Mouse (Mus musculus): Measurements from ENCODE around the gene Syde2.

Syde2 gene

DNA sequence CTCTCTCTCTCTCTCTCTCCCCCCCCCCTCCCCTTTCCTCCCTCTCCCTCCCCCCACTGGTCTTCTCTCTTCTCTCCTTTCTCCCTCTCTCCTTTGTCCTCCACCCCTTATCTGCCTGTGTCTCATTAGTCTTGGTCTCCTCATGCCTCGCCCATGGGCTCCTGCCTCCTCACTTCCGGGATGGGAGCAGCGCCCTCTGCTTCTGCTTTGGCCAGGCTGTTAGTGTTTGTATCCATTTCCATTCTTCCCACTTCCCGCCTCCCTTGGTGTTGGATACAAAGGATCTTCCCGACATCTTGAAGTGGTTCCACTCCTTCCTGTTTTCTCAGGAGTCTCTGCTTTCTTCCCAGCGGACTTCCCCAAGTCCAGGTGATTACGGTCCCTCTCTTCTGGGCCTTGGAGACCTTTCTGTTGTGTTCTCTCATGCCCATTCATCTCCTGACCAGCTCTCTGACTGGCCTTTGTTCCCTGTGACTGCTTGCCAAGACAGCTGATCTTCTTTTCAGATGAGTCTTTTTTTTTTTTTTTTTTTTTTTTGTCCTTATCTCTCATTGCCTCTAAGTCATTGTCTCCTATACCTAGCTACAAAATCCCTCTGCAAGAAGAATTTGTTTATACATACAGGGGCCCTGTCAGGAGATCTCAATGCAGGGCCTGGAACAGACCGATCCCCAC, 24.0 kb downstream of the Syde2 start:
- no peak for DNase-seq

DNA sequence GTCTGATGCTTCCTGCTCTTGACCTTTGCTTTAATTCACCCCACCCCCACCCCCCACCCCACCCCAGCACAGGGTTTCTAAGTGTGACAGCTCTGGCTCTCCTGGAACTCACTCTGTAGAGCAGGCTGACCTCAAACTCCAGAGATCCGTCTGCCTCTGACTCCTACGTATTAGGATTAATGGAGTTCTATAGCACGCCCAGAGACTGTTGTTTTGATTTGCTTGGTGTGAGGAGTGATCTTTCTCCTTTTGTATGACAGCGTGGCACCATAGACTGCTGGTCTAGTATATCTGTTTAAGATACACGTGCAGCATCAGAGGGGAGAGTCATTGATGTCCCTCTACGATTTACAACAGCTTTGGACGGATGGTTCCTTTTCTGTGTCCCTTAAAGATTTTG, 25.8 kb downstream of the Syde2 start:
- DNase-seq: no peak

DNA sequence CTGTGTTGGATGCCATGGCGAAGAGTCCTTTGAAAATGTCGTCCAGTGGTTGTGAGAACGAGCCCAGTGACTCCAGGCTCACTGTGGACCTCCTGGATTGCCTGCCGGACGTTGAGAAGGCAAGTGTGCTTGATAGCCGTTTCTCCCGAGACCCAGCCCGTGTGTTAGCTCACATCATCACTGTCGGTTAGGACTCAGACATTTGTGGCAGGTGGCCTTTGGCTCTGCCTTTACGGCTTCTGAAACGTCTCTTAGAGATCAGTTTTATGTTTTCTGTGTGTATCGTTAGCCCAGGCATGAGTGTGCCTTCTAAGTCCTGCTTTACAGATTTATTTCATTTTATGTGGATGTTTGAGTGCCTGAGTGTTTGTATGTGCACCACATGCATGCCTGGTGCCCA, 26.7 kb downstream of the Syde2 start:
- no peak for DNase-seq

DNA sequence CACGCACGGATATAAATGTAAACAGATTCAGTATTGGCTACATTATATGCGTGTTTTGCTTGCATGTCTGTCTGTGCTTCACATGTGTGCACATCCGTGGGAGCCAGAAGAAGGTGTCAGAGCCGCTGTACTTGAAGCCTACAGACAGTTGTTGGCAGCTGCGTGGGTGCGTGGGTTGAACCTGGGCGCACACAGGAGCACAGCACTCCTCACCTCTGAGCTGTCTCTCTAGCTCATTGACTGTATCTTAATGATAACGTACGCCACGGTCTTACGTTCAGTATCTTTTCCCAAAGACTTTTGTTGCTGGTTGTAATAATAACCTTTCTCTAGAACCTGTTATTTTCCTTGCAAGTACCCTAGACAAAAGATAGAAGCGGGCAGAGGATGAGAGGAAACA, 29.3 kb downstream of the Syde2 start:
- DNase-seq: no peak

DNA sequence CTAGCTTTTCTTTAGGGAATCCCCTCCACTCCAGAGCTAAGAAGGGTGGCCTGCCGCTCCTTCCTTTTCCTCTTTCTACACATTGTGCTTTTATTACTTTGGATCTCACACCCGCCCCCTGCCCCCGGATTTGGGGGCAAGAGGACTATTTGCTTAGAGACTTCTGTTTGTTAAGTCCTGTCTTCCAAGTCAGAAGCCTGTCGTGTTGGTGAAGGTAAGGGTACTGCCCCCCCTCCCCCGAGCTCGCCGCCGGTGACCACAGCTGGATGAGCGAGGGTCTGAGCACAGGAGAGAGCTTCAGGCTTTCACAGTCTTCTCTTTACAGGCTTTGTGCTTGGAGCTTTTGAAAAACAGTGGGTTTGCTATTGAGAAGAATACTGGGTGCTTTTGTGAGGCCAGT, 29.9 kb downstream of the Syde2 start:
- no peak for DNase-seq

DNA sequence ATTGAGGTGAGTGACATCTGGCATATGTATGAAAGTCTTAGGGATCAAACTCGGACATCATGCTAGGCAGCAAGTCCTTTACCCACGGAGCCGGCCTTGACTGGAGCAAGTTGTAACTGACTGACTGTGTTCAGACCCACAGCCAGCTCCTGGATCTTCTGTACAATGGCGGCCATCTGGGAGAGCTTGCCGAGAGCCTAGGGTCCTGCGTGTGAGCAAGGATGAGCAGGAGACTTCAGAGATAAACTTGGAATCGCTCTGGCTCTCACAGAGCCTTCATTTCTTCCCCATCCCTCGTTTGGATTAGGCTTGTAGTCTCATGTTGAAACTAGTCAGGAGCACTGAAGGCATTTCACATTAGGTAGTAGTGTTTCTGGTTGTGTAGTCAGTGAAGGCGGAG, 34.6 kb downstream of the Syde2 start:
- DNase-seq: no peak

DNA sequence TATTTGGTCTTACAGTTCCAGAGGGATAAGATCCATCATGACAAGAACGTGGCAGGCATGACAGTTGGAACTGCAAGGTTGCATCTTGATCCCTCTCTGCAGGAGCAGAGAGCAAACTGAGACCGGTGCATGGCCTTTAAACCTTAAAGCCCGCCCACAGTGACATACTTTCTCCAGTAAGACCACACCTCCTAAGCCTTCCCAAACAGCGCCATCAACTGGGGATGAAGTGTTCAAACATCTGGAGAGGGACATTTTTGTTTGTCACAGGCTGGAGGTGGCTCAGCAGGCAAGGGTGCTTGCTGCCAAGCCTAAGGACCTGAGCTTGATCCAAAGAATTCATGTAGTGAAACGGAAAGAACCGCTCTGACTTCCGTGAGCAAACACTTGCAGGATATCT, 37.1 kb downstream of the Syde2 start:
- no peak for DNase-seq

DNA sequence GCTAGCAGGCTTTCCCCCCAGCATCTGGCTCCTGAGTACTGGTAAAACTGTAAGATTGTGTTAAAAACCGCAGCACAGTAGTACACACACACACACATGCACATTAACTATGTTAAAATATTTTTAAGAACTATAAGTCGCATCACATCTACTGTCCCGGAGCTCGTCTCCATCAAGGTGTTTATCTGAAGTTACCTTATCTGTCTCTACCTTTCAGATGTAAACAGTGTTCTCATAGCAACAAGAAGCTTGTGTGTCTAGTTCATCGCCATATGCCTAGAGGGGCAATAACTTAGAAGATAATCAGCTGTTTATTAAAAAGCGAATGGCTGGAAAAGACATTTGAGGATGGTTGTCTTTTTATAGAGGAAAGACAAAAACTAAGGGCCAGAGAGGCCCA, 37.8 kb downstream of the Syde2 start:
- DNase-seq: no peak

DNA sequence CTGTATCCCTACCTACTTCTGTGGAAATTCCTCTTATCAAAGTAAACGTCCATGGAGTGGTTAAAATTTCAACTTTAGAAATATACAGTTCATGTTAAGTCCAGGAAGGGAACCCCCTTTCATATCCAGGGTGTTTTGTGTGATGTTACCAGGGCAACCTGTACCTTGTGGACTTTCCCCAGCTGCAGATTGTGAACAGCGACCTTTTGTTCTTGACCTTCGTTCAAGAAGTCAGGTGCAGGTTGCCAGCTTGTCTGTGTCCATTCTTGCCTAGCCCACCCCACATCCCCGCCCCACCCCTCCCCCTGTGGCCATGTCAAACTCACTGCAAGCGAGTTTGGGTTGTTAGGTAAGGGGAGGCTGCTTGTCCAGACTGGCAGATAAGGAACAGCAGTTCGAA, 39.4 kb downstream of the Syde2 start:
- DNase-seq: peak; percentile 67

DNA sequence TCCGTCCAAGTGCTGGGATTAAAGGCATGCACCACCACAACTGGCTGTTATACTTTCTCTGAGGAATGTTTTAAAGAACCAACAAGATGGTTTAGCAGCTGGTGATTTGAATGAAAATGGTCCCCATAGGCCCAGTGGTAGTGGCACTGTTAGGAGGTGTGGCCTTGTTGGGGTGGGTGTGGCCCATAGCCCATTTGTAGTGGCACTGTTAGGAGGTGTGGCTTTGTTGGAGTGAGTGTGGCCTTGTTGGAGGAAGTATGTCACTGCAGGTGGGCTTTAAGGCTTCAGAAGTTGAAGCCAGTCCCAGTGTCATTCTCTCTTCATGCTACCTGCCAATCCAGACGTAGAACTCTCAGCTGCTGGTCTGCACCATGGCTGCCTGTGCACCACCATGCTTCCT, 40.7 kb downstream of the Syde2 start:
- no peak for DNase-seq

DNA sequence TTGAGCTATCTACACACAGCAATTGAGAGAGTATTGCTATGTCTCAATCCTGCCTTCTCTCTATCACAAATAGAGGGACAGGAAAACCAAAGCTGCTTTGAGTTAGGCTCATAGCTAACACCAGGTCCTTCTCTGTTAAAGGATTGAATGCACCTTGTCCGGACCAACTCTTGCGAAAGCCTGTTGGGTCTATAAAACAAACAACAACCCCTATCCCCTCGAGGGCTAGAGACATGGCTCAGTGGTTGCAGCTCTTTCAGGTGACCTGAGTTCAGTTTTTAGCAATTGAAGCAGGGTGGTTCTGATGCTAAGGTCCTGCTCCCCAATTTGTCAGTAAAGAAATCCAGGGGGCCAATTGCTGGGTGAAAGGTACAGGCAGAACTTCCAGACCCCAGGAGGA, 41.6 kb downstream of the Syde2 start:
- no peak for DNase-seq

DNA sequence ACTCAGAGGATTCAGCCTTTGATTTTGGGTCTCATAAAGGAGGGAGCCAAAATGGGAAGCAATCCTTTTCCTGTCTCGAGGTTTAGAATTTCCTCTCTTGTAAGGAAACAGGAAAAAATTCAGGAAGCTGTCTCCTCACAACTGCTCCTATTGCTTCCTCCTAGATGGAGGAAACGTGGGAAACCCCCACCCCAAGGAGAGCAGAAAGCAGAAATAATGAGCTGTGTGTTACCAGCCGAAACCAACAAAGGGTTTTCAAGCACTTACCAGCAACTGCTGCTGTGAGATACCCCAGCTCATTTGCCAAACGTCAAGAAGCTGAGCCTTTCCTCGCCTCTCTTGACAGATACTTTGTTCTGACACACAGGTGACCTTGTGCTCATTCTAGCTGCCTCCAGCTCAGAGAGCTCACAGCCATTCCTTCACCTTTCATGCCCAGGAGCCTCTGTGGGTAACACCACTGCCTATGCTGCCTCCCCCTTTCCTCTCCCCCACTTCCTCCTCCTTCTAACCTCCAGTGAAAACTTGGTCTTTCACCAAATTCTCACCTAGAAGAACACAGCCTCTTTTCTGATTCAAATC, 42.7 kb downstream of the Syde2 start:
- no peak for DNase-seq

DNA sequence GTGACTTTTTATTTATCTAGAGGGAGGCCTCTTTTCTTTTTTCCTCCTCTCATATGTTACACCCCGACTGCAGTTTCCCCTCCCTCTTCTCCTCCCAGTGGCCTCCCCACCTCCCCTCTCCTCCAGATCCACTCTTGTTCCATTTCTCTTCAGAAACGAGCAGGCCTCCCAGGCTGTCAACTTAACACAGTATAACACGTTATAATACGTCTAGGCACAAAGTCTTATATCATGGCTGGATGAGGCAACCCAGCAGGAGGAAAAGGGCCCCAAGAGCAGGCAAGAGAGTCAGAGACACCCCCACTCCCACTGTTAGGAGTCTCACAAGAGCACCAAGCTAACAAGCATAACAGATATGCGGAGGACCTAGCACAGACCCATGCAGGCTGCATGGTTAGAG, 45.3 kb downstream of the Syde2 start:
- DNase-seq: no peak

DNA sequence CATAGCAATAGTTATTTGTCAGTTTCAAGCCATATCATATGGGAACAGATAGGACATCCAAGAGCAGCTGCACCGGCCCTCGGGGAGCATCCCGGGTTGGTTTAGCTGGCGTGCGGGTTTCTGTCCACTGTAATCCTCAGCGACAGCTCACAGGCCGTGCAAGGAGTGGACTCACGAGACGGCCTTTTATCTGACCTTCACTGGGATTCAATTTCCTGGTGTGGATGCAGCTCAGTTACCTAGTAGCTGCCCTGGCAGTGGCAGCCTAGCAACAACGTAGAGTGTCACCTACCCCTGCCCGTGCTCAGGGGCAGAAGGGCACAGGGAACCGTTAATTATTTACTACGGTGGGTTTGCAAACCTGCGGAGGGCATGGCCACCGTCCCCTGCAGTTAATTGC, 50.2 kb downstream of the Syde2 start:
- no peak for DNase-seq

DNA sequence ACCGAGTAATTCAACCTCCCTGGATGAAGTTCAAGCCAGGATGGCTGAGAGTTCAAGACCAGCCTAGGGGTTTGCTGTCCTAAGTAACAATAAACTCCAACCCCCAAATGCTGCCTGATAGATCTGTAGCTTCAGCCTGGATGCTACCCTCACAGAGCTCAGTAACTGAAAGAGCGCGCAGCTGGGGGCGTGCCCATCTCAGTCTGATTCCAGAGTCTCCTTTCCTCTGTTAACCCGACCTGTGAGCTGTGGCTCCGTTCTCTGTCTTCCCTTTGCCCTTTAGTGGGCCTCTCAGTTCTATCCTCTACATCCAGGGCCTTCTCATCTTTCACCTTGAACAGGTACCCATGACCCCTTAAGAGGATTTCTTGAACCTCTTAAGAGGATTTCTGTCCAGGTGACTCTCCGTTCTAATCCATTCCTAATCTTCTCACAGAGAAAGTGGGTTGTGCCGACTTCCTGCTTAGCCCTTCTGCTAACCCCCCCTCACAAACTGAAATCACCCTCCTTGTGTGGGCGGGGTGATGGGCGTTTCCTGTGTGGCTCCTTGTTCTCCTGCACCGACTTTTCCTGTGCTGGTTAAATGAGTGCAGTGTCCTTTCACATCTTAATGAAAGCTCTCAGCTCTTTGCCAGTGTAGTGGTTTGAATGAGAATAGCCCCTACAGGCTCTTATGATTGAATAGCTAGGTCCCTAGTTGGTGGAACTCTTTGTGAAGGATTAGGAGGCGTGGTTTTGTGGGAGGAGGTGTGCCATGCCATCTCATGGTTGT, 51.6 kb downstream of the Syde2 start:
- DNase-seq: peak; percentile 32

DNA sequence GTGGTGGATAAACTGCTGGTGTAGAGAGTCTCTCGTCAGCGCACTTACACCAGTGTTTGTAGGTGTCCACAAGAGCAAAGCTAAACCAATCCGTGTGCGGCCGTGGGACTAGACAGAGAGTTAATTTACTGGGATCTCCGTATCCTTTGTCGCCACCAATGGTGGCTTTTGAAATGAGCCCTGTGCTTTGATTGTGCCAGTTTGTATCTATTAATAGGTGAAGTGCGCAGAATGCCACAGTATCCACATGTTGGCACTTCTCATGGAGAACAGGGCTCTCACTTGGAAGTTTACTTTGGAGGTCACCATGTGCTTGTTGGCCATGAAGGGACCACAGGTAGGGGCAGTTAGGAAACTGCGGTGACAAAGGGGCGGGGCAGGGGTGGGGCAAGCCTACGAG, 53.7 kb downstream of the Syde2 start:
- DNase-seq: no peak

DNA sequence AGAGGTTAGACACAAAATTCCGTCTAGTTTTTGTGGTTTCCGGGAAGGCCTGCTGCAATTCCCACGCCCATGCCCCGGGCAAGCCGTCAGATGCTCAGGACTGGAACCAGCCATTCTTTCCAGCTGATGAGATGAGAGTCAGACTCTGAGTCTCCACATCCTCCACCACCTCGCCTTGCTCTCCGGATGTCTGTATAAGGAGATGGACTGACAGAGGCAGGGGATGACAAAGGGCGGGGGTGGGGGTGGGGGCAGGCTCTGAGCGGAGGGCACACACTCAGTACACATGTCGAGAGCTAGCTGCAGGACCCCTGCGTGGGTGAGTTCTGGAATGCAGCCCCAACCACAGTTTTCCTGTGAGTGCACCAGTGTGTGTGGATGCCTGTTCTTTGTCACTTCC, 57.3 kb downstream of the Syde2 start:
- no peak for DNase-seq

DNA sequence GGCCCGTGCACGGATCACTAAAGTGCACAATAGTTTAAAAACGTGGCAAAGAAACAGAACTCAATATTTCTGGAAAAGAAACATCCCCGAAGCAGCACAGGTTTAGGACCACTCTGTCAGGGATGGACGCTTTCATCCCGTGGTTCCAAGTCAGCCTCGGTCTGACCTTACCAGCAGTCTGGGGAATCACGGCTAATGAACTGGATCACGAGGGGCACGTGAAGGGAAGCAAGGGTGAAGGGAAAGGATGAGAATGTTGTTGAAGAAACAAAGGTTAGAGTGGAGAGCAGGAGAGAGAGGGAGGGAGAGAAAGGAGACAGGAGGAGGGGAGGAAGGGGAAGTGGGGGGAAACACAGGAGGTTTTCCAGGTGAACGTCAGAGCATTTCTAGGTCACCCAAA, 58.4 kb downstream of the Syde2 start:
- no peak for DNase-seq

DNA sequence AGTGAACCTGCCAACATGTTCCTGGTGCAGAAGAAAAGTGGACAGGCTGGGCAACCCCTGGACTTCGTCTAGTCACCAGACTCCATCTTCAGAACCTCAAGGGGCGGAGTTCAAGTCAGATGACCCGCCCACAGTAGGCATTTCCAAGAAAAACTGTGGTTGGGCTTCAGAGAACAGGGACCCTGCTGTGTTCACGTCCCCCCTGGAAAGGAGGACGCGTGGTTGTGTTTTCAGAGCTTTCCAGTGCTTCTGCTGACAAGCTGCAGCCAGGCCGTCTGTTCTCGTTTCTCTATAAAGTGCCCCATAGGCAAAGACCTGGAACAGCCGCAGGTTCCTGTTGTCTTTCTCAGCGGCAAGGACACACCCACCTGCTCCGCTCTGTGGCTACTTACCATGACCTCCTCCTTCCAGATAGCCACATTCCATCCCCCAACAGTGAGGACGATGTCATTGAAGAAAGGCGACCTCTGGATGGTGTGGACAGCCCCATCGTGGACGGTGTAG, 60.1 kb downstream of the Syde2 start:
- peak; percentile 71 for DNase-seq

DNA sequence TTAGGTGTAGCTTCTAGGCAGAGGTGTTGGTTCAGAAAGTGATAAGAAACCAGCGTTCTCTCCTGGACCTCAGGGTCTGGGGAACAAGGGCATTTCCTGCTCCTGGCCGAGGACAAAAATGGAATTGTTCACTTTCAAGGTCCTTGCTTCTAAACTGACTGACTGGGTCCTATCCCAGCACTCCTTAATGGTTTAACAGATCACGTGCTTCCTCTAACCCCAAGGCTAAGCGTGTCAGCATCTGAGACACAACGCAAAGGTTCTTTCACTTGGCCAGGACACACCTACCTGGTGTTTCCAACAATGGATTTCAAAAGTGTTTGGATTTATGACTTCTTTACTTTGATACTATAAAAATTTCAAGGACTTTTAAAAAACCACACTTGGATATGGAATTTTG, 62.3 kb downstream of the Syde2 start:
- no peak for DNase-seq

DNA sequence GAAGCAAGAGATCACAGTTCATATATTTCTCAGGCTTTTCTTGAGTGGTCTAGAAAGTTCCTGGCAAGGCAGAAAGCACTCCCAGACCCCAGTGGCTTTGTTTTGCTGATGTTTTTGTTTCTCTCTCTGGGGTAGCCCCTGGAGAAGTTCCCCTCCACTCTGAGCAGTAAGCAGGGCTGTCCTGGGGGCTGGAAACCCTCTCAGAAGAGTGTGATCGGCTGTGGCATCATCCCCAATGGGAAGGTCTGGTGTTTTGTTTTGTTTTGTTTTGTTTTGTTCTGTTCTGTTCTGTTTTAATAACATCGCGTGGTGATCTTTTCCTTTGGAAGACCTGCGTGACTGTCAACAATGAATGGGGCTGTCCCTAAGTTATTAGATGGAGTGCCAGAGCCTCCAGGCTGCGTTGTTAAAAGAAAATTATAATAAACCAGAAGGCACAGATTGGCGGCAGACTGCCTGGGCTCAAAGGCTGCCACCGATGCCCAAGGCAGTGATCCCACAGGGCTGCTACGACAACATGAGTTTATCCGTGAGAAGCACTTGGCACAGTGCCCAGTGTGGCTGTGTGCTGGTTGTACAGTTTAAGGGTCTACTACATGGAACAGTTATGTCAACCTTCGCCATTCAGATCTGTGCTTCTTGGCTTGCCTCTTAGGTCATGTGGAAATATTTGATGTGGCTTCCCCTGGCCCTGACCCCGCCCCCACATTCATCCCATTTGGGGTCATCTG, 63.8 kb downstream of the Syde2 start:
- DNase-seq: peak; percentile 34

DNA sequence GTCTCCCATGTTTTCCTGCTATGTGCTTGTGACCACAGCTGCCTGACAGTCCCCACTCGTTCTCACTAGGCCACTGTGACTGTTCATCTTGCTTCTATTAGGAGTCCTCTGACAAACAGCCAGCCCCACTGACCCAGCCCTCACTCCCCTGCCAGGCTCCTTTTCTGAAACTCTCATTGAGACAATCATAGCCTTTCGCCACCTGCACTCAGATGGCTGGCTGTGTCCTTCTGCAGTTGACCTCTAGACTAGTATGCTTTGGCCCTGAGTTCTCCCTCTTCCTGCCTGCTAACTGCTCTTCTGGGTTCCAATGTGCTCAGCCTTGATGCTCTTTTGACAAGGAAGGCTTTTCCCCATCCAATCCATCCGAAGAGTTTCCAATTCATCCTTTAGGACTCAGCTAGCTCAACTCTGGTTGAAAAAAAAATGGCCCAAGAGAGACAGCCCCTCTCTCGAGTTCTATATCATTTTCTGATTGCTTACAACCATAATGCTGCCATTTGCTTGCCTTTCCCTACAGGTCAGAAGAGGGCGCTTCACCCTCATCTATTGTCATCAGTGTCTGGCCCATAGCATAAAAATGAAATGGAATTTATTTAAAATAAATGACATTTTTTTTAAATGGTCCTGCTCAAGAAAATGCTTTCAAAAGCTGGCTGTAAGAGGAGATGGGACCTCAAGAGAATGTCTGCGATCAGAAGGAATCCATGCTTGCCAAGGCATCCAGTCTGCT, 65.6 kb downstream of the Syde2 start:
- DNase-seq: no peak

DNA sequence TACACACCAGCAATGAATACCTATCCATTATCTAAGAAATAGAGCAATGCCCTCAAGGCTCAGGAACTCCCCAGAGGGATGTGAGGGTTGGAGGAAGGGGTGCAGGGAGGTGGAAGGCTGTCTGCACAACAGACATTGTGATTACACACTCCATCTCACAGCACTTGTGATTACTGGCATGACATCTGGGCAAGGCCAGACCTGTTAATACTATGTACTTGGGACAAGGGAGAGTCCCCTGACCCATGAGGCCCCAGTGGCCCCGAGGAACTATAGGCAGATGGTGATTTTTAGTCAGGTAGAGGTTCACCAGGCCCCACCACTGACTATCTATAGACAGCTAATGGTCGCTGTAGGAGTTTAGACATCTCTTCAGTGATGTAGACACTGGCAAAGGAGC, 66.2 kb downstream of the Syde2 start:
- DNase-seq: no peak
